Mouse (Mus musculus) left cerebral cortex, adult 11 months (tissue): ENCODE data around the gene Fndc3b.

Experiments used
- DNase-seq: peaks from one replicate; pipeline ENCODE4 v3.0.0; 2022; ENCODE audit warnings: low spot score

Fndc3b gene

DNA sequence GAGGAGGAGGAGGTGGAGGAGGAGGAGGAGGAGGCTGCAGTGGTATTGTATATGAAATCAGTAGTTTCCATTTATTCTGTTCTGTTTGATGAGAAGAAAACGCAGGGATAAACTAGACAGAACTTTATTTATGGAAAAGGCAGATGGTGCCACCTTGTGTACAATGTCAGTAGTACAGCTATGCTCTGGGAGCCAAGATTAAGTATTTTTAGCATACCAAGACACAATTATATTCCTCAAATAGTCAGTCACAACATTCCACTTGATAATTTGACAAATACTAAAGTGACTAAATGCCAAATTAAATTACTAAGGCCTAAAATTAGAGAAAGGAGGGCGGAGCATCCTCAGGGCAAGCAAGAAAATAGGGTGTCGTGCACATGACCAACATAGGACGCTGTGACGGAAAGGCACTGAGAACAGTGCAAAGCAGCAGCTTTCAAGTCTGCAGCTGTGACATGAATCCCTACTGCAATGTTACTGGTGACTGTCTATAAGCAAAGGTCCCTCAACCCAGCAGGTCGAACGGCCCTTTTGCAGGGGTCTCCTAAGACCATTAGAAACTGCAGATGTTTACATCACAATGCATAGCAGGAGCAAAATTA, 244.7 kb downstream of the Fndc3b start:
- peak; percentile 55 for DNase-seq

DNA sequence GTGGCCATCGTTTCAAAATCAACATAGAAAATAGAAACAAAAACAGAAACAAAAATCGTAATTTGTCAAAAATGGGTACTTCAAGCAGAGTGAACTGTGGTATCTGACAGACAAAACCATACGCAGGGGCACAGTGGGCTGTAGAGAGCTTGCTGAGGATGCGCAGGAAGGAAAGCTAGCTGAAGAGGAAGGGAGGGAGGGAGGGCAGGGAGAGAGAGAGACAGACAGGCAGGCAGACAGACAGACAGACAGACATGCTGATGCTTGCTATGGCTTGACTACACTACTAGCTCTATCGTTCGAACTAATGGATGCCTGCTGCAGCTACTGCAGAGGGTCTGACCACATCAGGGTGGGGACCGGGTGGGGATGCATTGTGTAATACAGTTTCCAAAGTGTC, 247.7 kb downstream of the Fndc3b start:
- DNase-seq, result no peak

DNA sequence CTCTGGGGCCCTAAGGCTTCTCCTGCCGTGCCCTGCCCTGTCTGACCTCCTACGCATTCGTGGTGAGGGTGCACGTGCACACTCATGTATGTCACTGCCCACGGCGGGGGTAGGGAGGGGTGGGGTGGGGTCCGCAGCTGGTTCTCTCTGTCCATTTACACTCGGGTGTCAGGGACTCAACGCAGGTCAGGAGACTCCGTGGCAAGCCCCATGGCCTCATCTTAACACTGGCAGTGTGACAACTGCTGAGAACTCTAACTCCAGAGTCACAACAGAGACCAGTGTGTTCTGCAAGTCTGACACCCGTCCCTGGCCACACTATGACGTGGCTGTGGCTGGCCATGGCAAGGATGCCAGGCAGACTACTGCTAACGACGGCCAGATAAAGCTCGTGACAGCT, 248.2 kb downstream of the Fndc3b start:
- no peak for DNase-seq

DNA sequence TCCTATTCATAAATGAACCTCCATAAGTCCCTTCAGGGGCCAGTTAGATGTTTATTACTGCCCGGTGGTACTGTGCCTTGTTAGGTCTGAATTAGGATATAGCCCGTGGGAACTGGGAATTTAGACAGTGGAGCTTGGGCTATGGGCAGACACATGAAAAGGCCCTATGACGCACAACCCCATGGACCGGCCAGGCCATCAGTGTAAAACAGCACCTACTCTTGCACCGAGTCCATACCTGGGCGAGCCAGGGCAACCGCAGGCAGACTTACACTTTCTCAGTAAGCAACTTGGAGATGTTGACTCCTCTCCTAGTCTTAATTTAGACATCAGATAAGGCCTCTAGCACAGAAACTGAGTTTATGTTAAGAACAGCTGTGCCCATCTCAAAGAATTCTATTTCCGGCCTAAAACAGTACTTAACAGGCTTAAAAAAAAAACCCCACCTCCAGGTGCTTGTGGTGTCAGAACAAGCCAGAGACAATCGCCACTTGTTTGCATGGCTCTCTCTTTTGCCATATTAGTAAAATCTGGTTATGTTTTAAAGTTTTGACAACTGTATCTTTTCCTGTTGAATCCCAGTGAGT, 248.7 kb downstream of the Fndc3b start:
- no peak for DNase-seq

DNA sequence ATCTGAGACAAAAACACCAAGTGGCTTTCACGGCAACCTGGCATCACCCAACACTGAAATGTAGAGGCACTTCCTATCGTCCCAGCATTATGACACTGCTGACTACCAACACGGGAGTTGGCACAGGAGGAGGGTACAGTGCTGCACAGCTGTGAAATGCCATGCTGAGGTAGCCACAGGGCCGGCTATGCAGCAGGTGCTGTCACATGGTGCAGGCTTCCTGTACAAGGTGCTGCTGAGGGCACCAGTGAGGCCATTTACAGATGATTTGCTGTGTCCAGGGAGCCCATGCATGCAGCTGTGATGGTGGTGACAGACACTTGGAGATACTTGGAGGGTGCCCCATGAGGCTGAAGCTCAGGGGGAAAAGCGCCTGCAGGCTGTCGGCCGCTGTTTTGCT, 249.2 kb downstream of the Fndc3b start:
- DNase-seq, result no peak

DNA sequence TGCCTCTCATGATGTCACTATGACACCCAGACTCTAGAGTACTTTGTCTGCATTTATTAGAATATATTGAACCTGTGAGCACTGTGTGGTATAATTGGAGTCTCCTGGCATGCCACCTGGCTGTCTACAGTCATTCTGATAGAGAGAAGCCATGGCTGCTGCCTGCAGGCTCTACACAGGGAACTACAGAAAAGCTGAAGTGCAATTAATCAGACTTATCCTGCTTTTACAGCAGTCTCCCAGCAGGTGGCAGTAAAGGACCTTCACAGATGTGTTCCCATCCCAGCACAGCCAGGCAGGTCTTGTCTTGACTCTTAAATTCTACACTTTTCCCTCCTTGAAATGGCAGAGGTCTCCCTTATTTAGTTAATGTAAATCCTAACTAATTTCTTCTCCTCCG, 250.1 kb downstream of the Fndc3b start:
- peak; percentile 77 for DNase-seq

DNA sequence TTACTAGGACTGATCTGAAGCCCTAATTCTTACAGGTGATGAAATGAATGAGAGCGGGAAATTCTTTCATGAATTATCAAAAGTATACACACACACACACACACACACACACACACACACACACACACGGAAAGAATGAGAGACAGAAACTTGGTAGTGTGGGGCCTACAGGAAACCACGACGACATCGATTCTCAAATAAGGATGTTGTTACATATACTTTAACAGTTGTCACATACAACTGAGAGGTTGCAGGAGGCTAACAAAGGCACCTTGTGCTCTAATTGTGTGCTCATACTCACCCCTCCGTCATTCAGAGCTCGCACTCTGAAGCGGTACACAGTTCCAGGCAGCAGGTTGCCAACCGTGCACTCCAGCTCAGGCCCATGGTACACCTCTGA, 252.7 kb downstream of the Fndc3b start:
- DNase-seq, result no peak

DNA sequence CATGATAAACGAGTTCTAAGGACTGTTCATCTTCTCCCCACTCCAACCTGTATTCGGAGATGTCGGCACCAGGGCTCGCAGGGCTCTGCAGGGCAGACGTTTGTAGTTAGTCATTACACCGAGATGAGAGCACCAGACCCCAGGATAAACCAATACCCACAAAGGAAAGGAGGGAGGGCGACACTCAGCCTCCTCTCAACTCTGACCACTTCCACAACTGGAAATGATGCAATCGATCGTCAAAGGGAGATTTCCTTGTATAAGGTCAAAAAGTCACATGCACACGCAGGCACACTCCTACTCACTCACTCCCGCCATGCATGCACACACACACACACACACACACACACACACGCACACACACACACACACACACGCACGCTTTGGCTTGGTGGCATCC, 254.6 kb downstream of the Fndc3b start:
- DNase-seq, result no peak

DNA sequence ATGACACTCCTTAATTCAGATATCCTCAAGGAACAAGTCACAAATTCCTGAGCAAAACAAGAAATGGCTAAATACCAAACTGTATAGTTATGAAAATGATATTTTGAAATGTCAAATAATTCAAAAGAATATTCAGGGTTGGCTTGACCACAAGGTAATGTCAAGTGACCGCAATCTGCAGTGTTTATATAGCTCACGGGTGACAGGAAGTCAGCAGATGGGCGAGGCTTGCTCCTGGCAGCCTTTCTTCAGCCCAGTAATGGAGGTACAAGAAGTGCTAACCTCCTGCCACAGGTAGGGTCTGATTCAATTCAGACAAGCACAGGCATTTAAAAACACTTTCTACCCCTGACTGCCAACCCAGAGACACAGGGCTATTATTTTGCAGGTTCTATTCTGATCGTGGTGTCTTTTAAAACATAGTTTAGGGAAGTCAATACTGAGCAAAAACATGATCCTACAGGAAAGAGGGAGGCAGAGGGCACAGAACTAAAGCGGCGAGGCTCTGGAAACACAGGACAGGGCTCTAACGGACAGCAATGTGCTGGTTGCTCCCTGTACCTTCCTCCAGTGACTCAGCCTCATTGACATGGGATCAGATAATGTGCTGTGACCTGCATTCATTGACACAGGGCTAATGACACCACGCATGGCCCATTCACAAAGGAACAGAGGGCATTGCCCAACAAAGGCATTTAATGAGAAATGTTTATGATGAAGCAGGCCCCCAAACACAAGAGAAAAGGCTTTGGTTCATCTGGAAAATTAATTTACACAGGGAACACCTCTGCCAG, 256.5 kb downstream of the Fndc3b start:
- DNase-seq, result no peak

DNA sequence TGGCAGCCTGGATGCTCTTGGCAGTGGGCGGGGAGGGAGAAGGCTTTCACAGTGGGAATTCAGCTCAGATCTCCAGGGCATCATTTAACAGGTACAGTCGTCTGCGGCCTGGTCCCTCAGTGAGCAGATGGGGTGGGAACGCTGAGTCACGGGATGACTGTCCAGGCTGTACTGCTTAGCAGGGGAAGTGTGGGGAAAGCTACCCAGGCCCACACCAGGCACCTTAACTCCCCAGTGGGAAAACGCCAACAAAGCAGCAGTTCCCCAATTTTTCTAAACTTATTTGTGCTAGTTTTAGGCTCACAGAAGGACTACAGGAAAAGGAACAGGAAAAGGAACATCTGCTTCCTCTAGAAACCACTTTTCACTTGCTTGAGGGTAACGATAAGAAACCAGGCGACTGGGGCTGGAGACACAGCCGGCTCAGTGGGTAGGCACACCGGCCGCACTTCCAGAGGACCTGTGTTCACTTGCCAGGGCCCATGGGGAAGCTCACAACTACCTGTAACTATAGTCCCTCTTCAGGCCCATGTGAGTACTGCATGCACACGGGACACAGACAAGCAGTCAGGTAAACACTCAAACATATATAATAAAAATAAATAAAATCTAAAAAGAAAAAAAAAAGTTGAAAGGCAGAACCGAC, 257.5 kb downstream of the Fndc3b start:
- DNase-seq, result no peak

DNA sequence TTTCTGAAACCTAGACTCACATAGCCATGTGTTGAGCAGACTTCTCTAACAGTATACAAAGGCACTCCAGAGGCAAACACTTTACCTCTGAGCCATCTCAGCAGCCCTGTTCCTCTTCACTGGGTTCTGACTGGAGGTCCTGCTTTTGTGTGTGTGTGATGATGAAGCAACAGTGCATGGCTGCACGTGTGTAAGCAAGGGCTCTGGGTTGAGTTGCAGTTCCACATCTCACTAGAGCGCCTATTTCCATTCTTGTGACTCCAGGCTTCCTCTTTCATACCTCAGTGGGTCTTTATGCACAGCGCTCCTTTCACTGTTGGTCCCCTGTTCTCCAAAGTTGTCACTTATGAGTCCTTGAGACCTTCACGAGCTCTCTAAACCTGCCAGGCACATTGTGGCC, 261.7 kb downstream of the Fndc3b start:
- DNase-seq, result no peak

DNA sequence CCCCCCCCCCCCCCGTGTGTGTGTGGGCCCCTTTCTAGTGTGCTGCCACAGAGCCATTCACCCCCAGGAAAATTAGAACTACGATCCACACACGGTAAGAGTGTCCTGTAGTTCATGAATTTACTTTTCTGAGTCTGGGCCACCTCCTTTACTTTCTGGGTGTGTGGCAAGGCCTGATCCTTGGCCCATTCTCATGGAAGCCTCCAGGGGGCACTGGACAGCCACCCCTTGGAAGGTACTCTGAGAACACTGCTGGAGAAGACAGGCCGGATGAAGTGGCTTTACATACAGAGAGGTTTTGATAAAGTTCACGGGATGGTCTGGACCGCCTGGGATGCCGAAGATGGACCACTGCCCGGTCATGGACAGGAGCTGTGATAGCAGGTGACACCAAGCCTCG, 262.7 kb downstream of the Fndc3b start:
- DNase-seq, result no peak

DNA sequence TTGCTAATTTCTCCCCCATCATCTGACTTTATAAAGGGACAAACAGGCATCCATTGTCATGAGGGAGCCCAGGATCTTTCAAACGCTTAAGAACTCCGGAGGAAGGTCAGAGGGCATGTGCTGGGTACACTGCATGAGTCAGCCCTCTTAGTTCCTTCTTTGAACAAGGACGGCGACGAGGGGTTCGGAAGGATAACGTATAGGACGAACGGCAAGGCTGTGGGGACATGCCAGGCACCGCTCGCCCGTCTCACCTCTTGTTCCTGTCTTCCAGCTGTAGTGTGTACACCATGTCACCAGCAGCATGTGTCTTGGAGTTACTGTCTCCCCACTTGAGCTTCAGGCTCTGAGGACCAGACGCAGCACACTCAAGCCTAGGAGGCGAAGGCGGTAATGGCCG, 271.4 kb downstream of the Fndc3b start:
- no peak for DNase-seq

DNA sequence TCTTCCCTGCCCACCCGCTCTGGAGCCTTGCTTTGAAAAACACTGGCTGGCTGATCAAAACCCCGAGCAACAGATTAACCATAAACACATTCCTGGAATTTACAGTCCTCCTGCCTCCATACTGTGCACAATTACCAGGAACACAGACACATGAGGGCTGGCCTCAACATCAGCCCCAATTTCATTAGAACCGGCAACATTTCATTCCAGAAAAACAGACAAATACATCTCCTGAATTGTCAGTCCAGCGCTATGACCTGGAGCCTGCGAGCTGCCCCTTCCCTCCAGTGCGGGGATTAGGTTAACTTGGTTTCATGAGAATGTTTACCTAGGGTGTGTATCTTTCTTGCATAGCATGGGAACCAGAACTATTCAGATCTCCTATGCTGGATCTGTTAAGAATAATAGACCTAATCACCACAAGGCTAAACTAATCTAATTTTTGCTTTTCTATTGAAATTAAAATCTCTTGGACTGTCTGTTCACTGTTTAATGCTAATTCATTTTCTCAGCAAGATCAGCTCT, 275.9 kb downstream of the Fndc3b start:
- no peak for DNase-seq

DNA sequence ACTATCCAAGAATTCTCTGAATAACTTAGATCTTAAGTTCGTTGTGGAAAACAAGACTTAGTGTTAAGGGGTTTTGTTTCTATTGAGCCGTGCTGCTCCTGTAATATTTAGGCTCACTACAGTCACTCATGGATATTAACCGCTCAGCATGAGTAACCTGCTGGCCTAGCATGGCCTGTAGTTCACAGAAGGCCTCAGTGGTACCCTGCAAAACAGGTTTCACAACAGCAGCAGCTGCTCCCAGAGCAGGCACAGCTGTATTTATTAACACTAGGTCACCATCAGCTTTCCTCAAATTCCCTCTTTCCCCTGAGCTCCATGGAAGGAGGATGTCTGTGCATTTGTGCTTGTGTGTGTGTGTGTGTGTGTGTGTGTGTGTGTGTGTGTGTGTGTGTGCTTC, 278.1 kb downstream of the Fndc3b start:
- DNase-seq, result no peak

DNA sequence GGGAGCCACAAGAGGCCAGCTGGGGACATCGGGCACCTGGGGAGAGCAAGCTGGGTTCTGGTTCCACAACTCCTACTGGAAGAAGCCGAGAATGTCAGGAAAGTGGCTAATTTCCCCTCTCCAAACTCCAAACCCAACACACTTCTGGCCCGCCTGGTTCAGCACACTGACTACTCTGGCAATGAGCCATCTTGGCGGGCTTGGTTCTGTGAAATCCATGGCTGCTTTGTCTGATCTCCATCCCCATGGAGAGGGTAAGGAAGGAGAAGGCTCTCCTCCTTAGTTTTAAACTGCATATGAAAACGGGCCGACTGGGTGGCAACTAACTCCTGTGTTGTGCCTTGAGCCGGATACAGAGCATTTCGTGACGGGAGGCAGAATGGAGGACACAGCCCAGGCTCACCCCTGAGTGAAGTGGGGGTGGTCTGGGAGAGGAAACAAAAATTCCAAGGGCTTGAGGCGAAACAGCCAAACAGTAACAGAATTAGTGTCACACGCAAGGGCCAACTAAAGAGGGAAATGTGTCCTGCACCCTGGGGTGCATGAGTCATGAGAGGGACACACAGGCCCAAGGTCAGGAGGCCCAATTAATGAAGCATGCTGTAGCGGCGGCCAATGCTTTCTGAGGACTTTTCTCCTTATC, 280.4 kb downstream of the Fndc3b start:
- DNase-seq, result no peak

DNA sequence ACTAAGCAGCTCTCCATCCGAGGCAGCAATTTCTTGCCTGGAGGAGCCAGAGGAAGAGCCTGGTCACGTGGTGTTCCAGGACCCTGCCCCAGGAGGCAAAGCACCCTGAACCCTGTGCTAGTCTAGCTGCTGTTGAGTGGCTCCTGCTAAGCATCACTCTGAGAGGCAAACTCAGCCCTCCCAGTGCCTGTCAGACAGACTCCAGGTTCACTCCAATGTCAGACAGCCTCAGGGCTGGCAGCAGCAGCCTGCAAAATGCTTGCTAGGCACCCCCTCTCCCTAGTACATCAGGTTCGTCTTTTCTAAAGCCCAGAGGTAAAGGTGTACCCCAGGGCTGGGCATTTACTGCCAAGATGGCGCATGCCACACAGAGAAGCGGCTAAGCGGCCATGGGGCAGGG, 283.7 kb downstream of the Fndc3b start:
- no peak for DNase-seq

DNA sequence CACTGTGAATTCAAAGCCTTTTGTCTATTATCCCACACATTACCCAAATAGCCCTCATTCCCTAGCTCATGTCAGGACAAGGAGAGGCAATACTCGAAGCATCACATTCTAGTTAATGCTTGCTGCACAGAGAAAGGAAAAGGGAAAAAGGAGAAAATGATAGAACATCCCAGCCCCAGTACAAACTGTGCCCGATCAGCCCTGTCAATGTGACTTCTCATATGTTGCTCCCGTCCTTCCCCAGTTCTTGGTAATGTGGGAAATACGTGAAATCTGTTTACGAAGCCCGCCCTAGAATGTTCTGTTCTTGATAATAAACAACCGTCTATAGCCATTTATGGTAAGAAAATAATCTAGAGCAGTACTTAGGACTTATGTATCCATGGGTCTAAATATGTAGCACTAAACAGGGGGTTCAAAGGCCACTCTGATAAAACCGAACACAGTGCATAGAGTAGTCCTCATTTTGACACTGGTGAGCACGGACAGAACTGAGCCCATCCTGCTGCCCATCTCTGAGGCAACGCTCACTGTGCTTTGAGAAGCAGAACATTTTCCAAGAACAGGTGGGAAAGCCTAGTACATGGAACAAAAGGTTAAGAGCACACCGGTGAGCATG, 286.9 kb downstream of the Fndc3b start:
- no peak for DNase-seq

DNA sequence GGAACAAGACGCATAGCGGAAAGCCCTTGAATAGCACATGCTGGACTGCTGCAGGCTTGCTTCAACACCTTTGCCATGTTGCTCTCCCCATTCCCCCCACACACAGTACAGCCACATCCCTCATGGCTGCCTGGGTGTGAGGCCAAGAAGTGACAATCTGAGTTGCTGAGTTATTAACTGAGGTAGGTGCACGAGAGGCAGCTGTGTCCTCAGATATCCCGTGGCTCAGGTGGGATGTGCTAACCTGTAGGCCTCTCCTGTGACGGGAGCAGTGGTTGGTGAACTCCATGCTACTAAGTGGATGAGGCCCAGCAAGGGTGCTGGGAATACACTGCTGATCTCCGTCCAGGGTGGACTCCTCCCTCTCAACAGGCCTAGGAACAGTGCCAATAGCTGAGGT, 288.6 kb downstream of the Fndc3b start:
- no peak for DNase-seq

DNA sequence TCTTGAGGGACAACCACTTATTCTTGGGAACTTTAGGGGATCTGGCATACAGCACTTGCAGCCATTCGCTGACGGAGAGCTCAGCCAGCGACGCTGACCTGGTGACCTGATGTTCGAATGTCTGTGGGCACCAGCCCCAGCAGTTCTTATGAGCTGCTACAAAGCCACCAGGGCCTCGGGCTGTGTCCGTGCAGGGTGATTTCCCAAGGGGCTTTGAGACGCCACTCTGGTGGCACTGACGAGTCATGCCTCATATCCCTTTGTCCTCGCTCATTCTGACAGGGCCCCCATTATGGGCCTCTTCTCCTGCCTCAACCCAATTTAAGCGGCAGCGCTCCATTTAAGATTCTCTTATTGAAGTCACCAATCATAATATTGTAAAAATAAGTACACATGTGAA, 289.1 kb downstream of the Fndc3b start:
- no peak for DNase-seq

DNA sequence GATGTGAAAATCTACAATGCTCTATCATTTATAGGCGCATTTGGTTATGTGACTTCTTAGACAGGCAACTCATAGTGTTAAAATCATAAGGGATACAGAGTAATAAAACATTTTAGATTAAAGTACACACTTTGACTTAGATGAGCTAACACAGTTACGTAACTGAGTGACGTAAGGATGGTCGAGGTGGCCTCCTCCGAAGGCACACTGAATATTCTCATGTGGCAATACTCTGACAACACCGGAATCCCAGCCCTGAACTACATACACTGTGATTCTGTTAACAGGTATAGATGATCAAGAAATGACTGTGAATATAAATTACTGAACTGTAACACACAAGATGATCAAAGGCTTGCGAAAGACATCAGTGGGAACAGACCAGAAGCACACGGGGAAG, 292.5 kb downstream of the Fndc3b start:
- DNase-seq, result no peak

DNA sequence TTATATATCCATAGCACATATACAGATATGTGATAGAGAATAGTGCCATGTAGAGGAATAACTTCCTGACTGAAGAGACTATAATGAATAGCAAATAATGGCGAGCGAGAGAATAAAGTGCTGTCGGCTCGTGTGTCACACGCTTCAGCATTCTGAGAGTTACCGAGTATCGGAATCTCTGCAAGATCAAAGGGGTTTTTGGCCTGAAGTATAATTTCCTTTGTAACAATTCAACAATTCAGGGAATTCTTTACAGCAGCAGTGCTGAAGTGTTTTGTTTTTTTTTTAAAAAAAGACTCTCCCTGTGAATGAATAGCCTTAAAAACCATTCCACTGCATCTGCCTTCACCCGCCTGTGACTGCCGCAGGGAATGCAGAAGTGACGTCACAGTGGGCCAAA, 294.3 kb downstream of the Fndc3b start:
- DNase-seq, result no peak
